ENCODE assay signal across 27 mouse cellular contexts in the genomic region with DNA sequence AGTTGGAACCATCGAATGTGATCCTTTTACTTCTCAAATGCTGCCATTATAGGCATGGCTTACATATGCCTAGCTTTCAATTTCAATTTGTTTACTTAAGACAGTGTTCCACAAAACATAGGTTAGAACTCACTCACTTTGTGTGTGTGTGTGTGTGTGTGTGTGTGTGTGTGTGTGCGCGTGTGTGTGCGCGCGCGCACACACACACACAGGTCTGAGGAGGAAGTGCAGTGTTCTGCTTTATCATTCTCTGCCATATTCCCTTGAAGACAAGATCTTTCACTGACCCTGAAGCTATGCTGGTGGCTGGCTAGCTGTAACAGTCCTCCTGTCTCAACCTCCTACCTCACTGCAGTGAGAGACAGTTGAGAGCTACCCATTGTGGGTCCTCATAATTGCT. TPM values are rescaled to one million over a fixed set of nuclear protein-coding genes. Genes with fewer than 3 reads are reported as not detected.
DNase-seq lines count a peak whose midpoint lies in the region; ATAC-seq and TF ChIP-seq lines count a peak whose summit lies in the region.
"Had no signal": no experiment of that assay in that cellular context is flagged by ENCODE, and none has a peak within 500 bp of the region (broad histone marks: within the 10 kb centered on the region; RNA-seq: fewer than 3 reads in every experiment).

No protein-coding gene starts in this region.

- peak; percentile 47 for DNase-seq in CD4-positive, CD25-positive, alpha-beta regulatory T cell, adult 2 months (ENCODE audit: low read depth, low spot score)
- DNase-seq in CD4-positive helper T cell, adult 2 months (ENCODE audit: low read depth, low spot score), result peak; percentile 72
- no peak for DNase-seq in gastrocnemius, adult 2 months
- no peak for DNase-seq in left cerebral cortex, postnatal 25 days (ENCODE audit: low spot score in 2 of 2)
- DNase-seq in thymus, adult 2 months, result no peak
- DNase-seq: cerebellum, adult 9-11 months; embryo, embryonic 11 days; heart, postnatal 36 days; left cerebral cortex, postnatal 4 days; lung, adult 18-20 months; lung, postnatal 4 days; midbrain, embryonic 14.5 days; spleen, adult 18-20 months; thymus, postnatal 25 days had no signal

- peak overlapping the region; percentile 86 for H3K4me2 ChIP-seq in liver, embryonic 12.5 days
- H3K4me2 ChIP-seq: embryonic facial prominence, embryonic 15.5 days; forebrain, embryonic 15.5 days; heart, embryonic 13.5 days; kidney, embryonic 15.5 days had no signal

- no peak for ATAC-seq in CD4-positive, CD25-positive, alpha-beta regulatory T cell, adult 4 months
- no peak for ATAC-seq in liver, embryonic 12.5 days
- ATAC-seq in megakaryocyte progenitor cell, adult 5-6 weeks (replicated peaks; ENCODE audit: poor library complexity), result peak; percentile 18
- ATAC-seq: forebrain, embryonic 15.5 days; inflammation-experienced regulatory T-cells, adult 6 months had no signal

- 69% methylated on average over 7 of the region's 7 CpGs for WGBS in liver, embryonic 12.5 days (ENCODE audit: insufficient replicate concordance)
- WGBS in thymus, adult 2 months, result 58% methylated on average over 7 of the region's 7 CpGs

- H3K27ac ChIP-seq in liver, embryonic 12.5 days, result peak overlapping the region; percentile 56; the same call in 1 of the 2 replicates
- H3K27ac ChIP-seq in gastrocnemius, adult 2 months, result no peak overlapping the region
- H3K27ac ChIP-seq in thymus, adult 2 months (ENCODE audit: control insufficient read depth, insufficient read depth, low read length), result no peak overlapping the region
- H3K27ac ChIP-seq: embryonic facial prominence, embryonic 15.5 days; forebrain, embryonic 15.5 days; heart, embryonic 13.5 days; kidney, embryonic 15.5 days had no signal

- H3K36me3 ChIP-seq in liver, embryonic 12.5 days, result no peaks in the 10 kb centered on the region
- 0 out of 2 replicates have a peak, but pooled peaks cover 3% of the 10 kb centered on the region for H3K36me3 ChIP-seq in thymus, adult 2 months (ENCODE audit: control insufficient read depth, insufficient read depth, low read length)
- H3K36me3 ChIP-seq: embryonic facial prominence, embryonic 15.5 days; forebrain, embryonic 15.5 days; heart, embryonic 13.5 days; kidney, embryonic 15.5 days had no signal

- peak overlapping the region; percentile 6; the same call in 1 of the 2 replicates for H3K4me3 ChIP-seq in liver, embryonic 12.5 days
- no peak overlapping the region for H3K4me3 ChIP-seq in gastrocnemius, adult 2 months
- H3K4me3 ChIP-seq in thymus, adult 2 months (ENCODE audit: control insufficient read depth, insufficient read depth, low read length), result no peak overlapping the region
- H3K4me3 ChIP-seq: embryonic facial prominence, embryonic 15.5 days; forebrain, embryonic 15.5 days; heart, embryonic 13.5 days; kidney, embryonic 15.5 days had no signal

- peaks cover 50% of the 10 kb centered on the region for H3K4me1 ChIP-seq in liver, embryonic 12.5 days
- peaks cover 15% of the 10 kb centered on the region for H3K4me1 ChIP-seq in thymus, adult 2 months (replicated peaks; ENCODE audit: control insufficient read depth, insufficient read depth, low read length)

- H3K9ac ChIP-seq in liver, embryonic 12.5 days, result no peak overlapping the region
- H3K9ac ChIP-seq: embryonic facial prominence, embryonic 15.5 days; forebrain, embryonic 15.5 days; heart, embryonic 13.5 days; kidney, embryonic 15.5 days had no signal

- no peaks in the 10 kb centered on the region for H3K9me3 ChIP-seq in liver, embryonic 12.5 days (replicated peaks)
- H3K9me3 ChIP-seq: embryonic facial prominence, embryonic 15.5 days; forebrain, embryonic 15.5 days; heart, embryonic 13.5 days; kidney, embryonic 15.5 days had no signal

- intact Hi-C loops in gastrocnemius, adult 2 months (cut with DNase I), result no loop called here
- intact Hi-C loops in left cerebral cortex, postnatal 25 days (cut with DNase I), result no loop called here

- TF ChIP-seq POLR2A in thymus, adult 2 months (IDR thresholded peaks at IDR 0.05; ENCODE audit: control insufficient read depth, extremely low read depth, insufficient read depth, low read length, poor library complexity), result no peak

- TF ChIP-seq CTCF in gastrocnemius, adult 2 months (IDR thresholded peaks at IDR 0.05), result no peak
- TF ChIP-seq CTCF in thymus, adult 2 months (IDR thresholded peaks at IDR 0.05; ENCODE audit: borderline replicate concordance, control insufficient read depth, extremely low read depth, insufficient read depth, low read length, poor library complexity), result no peak

- no peaks in the 10 kb centered on the region for H3K27me3 ChIP-seq in liver, embryonic 12.5 days (replicated peaks)
- no peaks in the 10 kb centered on the region for H3K27me3 ChIP-seq in thymus, adult 2 months (ENCODE audit: control insufficient read depth, insufficient read depth, low read length)
- H3K27me3 ChIP-seq: embryonic facial prominence, embryonic 15.5 days; forebrain, embryonic 15.5 days; heart, embryonic 13.5 days; kidney, embryonic 15.5 days had no signal

RNA-seq across cellular contexts. Expression of a gene that starts 4.4 kb away (rescaled TPM):
- 10 to 100 TPM; 28.1 to 32.3 TPM for polyA plus RNA-seq in CD4-positive, CD25-positive, alpha-beta regulatory T cell, adult 4 months (2017; shearing (Covaris generic))
- 5.0 and 5.8 TPM in 2 replicates for polyA plus RNA-seq in liver, embryonic 12.5 days (2016; fragmentation: Nextera tagmentation; extraction: Ambion mirVana)
- total RNA-seq in megakaryocyte progenitor cell, adult 5-6 weeks (2015), result 112 and 126 TPM in 2 replicates
- 25.2 and 32.7 TPM in 2 replicates for total RNA-seq in megakaryocyte progenitor cell, adult 5-6 weeks (2017)
- 10 to 100 TPM; 24.9 to 28.7 TPM for total RNA-seq in gastrocnemius, adult 2 months (2021)
- total RNA-seq in left cerebral cortex, postnatal 25 days (2021), result 10 to 100 TPM in 1 of 2 experiments, 1 to 10 TPM in 1; 9.3 to 12.2 TPM
- polyA plus RNA-seq in thymus, adult 2 months (2012; rRNA removed), result 161 and 186 TPM in 2 replicates

RNA-seq across cellular contexts. Expression of a gene that starts 51.4 kb away (rescaled TPM):
- 10 to 100 TPM in 1 of 2 experiments, 1 to 10 TPM in 1; 8.4 to 13.2 TPM for polyA plus RNA-seq in CD4-positive, CD25-positive, alpha-beta regulatory T cell, adult 4 months (2017; shearing (Covaris generic))
- 14.7 TPM in 2 replicates for polyA plus RNA-seq in liver, embryonic 12.5 days (2016; fragmentation: Nextera tagmentation; extraction: Ambion mirVana)
- total RNA-seq in megakaryocyte progenitor cell, adult 5-6 weeks (2015), result 8.6 and 12.0 TPM in 2 replicates
- 18.2 and 20.8 TPM in 2 replicates for total RNA-seq in megakaryocyte progenitor cell, adult 5-6 weeks (2017)
- 10 to 100 TPM; 10.4 to 10.7 TPM for total RNA-seq in gastrocnemius, adult 2 months (2021)
- total RNA-seq in left cerebral cortex, postnatal 25 days (2021), result 10 to 100 TPM; 12.8 to 13.8 TPM
- 16.7 and 20.3 TPM in 2 replicates for polyA plus RNA-seq in thymus, adult 2 months (2012; rRNA removed)

RNA-seq across cellular contexts. Expression of a gene that starts 57.3 kb away (rescaled TPM):
- not detected for polyA plus RNA-seq in CD4-positive, CD25-positive, alpha-beta regulatory T cell, adult 4 months (2017; shearing (Covaris generic))
- polyA plus RNA-seq in liver, embryonic 12.5 days (2016; fragmentation: Nextera tagmentation; extraction: Ambion mirVana), result not detected in 2 replicates
- not detected in 2 replicates for total RNA-seq in megakaryocyte progenitor cell, adult 5-6 weeks (2015)
- total RNA-seq in megakaryocyte progenitor cell, adult 5-6 weeks (2017), result not detected in 2 replicates
- not detected for total RNA-seq in gastrocnemius, adult 2 months (2021)
- not detected for total RNA-seq in left cerebral cortex, postnatal 25 days (2021)
- not detected in 2 replicates for polyA plus RNA-seq in thymus, adult 2 months (2012; rRNA removed)
- total RNA-seq: adrenal gland, postnatal 4 days; gastrocnemius, adult 18-20 months; granulocyte monocyte progenitor cell, adult 5-6 weeks; heart, postnatal 36 days; layer of hippocampus, adult 18-20 months; left cerebral cortex, postnatal 4 days had no signal
- polyA plus RNA-seq: embryonic facial prominence, embryonic 15.5 days; forebrain, embryonic 15.5 days; inflammation-experienced regulatory T-cells, adult 6 months; midbrain, embryonic 14.5 days; stomach, embryonic 16.5 days had no signal

Comparison
In these comparisons a context has a peak if more than half of its experiments do, and no peak if none do; other contexts are left out.
1. DNase-seq: peak in CD4-positive, CD25-positive, alpha-beta regulatory T cell, adult 2 months (single experiment) and CD4-positive helper T cell, adult 2 months (single experiment); none in gastrocnemius, adult 2 months (single experiment), left cerebral cortex, postnatal 25 days (0 of 2) and thymus, adult 2 months (single experiment).